In genomic region chr17:13907082-13907481, GRCm38 (mm10) we compare ENCODE assay signal across 37 mouse cellular contexts. TPM values are rescaled to one million over a fixed set of nuclear protein-coding genes. Genes with fewer than 3 reads are reported as not detected.
"Had no signal": no experiment of that assay in that cellular context is flagged by ENCODE, and none has a peak within 500 bp of the region (broad histone marks: within the 10 kb centered on the region; RNA-seq: fewer than 3 reads in every experiment).

No protein-coding gene starts in this region.

- H3K9ac ChIP-seq: heart, embryonic 13.5 days; heart, embryonic 15.5 days; hindbrain, embryonic 12.5 days; hindbrain, embryonic 14.5 days; kidney, embryonic 15.5 days; limb, embryonic 12.5 days; liver, embryonic 13.5 days had no signal

- H3K27me3 ChIP-seq: heart, embryonic 13.5 days; heart, embryonic 15.5 days; hindbrain, embryonic 12.5 days; kidney, embryonic 15.5 days; limb, embryonic 12.5 days; liver, embryonic 13.5 days had no signal

- DNase-seq: gastrocnemius, postnatal 14 days; gastrocnemius, postnatal 36 days; heart, adult 2 months; heart, postnatal 14 days; heart, postnatal 36 days; kidney, adult 11 months; kidney, adult 2 months; kidney, adult 9 months; kidney, postnatal 14 days; kidney, postnatal 36 days; liver; liver, embryonic 13.5 days had no signal

- H3K27ac ChIP-seq: heart, adult 2 months; heart, embryonic 13.5 days; heart, embryonic 15.5 days; hindbrain, embryonic 12.5 days; hindbrain, embryonic 14.5 days; kidney, embryonic 15.5 days; kidney, postnatal 0 days; left cerebral cortex, adult 2 months; limb, embryonic 10.5 days; limb, embryonic 12.5 days; liver, embryonic 13.5 days had no signal

- H3K4me3 ChIP-seq: heart, adult 2 months; heart, embryonic 13.5 days; heart, embryonic 15.5 days; hindbrain, embryonic 12.5 days; kidney, embryonic 15.5 days; left cerebral cortex, adult 2 months; limb, embryonic 10.5 days; limb, embryonic 12.5 days; liver, embryonic 13.5 days had no signal

- H3K9me3 ChIP-seq: heart, embryonic 13.5 days; heart, embryonic 15.5 days; hindbrain, embryonic 12.5 days; kidney, embryonic 15.5 days; limb, embryonic 10.5 days; limb, embryonic 12.5 days; liver, embryonic 13.5 days had no signal

- H3K36me3 ChIP-seq: liver, embryonic 13.5 days had no signal

- H3K4me2 ChIP-seq: heart, embryonic 11.5 days; heart, embryonic 13.5 days; heart, embryonic 15.5 days; hindbrain, embryonic 12.5 days; hindbrain, embryonic 14.5 days; kidney, embryonic 15.5 days; limb, embryonic 12.5 days; liver, embryonic 11.5 days; liver, embryonic 13.5 days had no signal

- H3K4me1 ChIP-seq: heart, embryonic 15.5 days; hindbrain, embryonic 12.5 days; kidney, embryonic 15.5 days; limb, embryonic 10.5 days; limb, embryonic 12.5 days; liver, embryonic 13.5 days had no signal

- ATAC-seq: hindbrain, embryonic 16.5 days; intestine, embryonic 16.5 days had no signal

RNA-seq across cellular contexts. Expression of gene Gm7168, which starts 41.1 kb away (rescaled TPM):
- total RNA-seq: gastrocnemius, adult 18-20 months; gastrocnemius, adult 8-10 months; gastrocnemius, postnatal 14 days; gastrocnemius, postnatal 36 days; heart, postnatal 14 days; hematopoietic stem cell, adult 5-6 weeks; layer of hippocampus, adult 18-20 months; layer of hippocampus, postnatal 10 days; layer of hippocampus, postnatal 25 days; left cerebral cortex, adult 2 months; left cerebral cortex, postnatal 14 days; left cerebral cortex, postnatal 36 days had no signal
- polyA plus RNA-seq: gonadal fat pad, adult 2 months; heart, adult 2 months; heart, embryonic 11.5 days; heart, embryonic 13.5 days; heart, embryonic 15.5 days; heart, postnatal 0 days; hindbrain, embryonic 12.5 days; hindbrain, embryonic 14.5 days; hindbrain, embryonic 16.5 days; intestine, embryonic 14.5 days; intestine, embryonic 16.5 days; kidney, adult 2 months; kidney, embryonic 15.5 days; kidney, postnatal 0 days; large intestine, adult 2 months; limb, embryonic 10.5 days; limb, embryonic 12.5 days; liver, embryonic 11.5 days; liver, embryonic 13.5 days had no signal
